Mouse (Mus musculus): ENCODE data around the gene Baz1a. TPM values are rescaled to one million over a fixed set of nuclear protein-coding genes. Genes with fewer than 3 reads are reported as not detected.
A peak's percentile ranks its signal among the peaks of the same experiment; 100 is the strongest.

The Baz1a gene
- polyA plus RNA-seq, 1 experiment from 2014 or later = 46.4 TPM

DNA sequence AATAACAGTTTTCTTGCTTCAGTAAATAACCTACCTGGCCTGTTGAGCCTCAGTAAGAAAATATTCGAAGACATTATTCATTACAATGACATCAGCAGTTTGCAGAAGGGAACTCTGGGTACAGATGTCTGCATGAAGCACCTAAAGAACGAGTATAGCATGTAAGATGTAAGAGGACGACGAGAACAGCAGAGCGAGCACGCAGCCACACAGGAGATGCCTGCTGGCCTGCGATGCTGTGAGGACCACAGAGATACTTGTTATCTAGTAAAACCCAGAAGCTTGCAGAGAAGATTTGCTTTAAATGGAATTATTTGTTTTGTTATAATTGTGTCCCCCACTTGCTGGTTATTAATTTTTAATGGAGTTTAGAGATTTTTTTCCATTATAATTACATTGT lies 39.1 kb upstream of the Baz1a start:
- H3K4me2 ChIP-seq = peak overlapping the region; percentile 21; the same call in 1 of the 2 replicates

GRCm38 (mm10) chr12:55051210-55052173 lies 37.3 kb upstream of the Baz1a start:
- DNase-seq (ENCODE audit: low spot score) = peak; percentile 41
- Histone ChIP-seq H3K9me3 (ENCODE audit: control insufficient read depth, low read length) (no peaks in the 10 kb centered on the region), H3K9ac (ENCODE audit: low read depth, low read length) (peak overlapping the region; percentile 15), H3K4me2 (peak overlapping the region; percentile 49), H3K4me3 (ENCODE audit: low read depth, low read length) (no peak overlapping the region; the same call in 1 of the 2 replicates), H3K27me3 (replicated peaks; ENCODE audit: control insufficient read depth, insufficient read depth, low read length) (no peaks in the 10 kb centered on the region), H3K4me1 (replicated peaks; ENCODE audit: control insufficient read depth, insufficient read depth, low read length) (peaks cover 25% of the 10 kb centered on the region), H3K27ac (ENCODE audit: low read depth, low read length) (peak overlapping the region; percentile 97), H3K36me3 (ENCODE audit: control insufficient read depth, insufficient read depth, low read length) (peaks cover 9% of the 10 kb centered on the region)
- peak; percentile 98 for ATAC-seq (replicated peaks; ENCODE audit: low FRiP score)
- 46% methylated on average over 8 of the region's 8 CpGs for WGBS

More for the DNA sequence above, 39.1 kb upstream of the Baz1a start:
- H3K27me3 ChIP-seq (replicated peaks; ENCODE audit: control insufficient read depth, insufficient read depth, low read length) = no peaks in the 10 kb centered on the region
- no peaks in the 10 kb centered on the region for H3K9me3 ChIP-seq (ENCODE audit: control insufficient read depth, low read length)
- H3K27ac ChIP-seq (ENCODE audit: low read depth, low read length) = peak overlapping the region; percentile 97; the same call in 1 of the 2 replicates
- H3K4me1 ChIP-seq (replicated peaks; ENCODE audit: control insufficient read depth, insufficient read depth, low read length) = peaks cover 25% of the 10 kb centered on the region
- ATAC-seq (replicated peaks; ENCODE audit: low FRiP score) = peak; percentile 62
- no peak overlapping the region for H3K9ac ChIP-seq (ENCODE audit: low read depth, low read length)
- H3K4me3 ChIP-seq (ENCODE audit: low read depth, low read length) = no peak overlapping the region
- peaks cover 5% of the 10 kb centered on the region; the same call in 1 of the 2 replicates for H3K36me3 ChIP-seq (ENCODE audit: control insufficient read depth, insufficient read depth, low read length)
- DNase-seq (ENCODE audit: low spot score) = no peak
- WGBS = 55% methylated on average over 7 of the region's 7 CpGs

GRCm38 (mm10) chr12:55049731-55050353 lies 35.7 kb upstream of the Baz1a start:
- no peak overlapping the region for H3K4me3 ChIP-seq (ENCODE audit: low read depth, low read length)
- H3K4me2 ChIP-seq = no peak overlapping the region
- peaks cover 21% of the 10 kb centered on the region for H3K4me1 ChIP-seq (replicated peaks; ENCODE audit: control insufficient read depth, insufficient read depth, low read length)
- ATAC-seq (replicated peaks; ENCODE audit: low FRiP score) (no peak), DNase-seq (ENCODE audit: low spot score) (no peak)
- H3K27ac ChIP-seq (ENCODE audit: low read depth, low read length) = peak overlapping the region; percentile 97; the same call in 1 of the 2 replicates
- H3K9me3 ChIP-seq (ENCODE audit: control insufficient read depth, low read length) = no peaks in the 10 kb centered on the region
- H3K9ac ChIP-seq (ENCODE audit: low read depth, low read length) = no peak overlapping the region
- H3K36me3 ChIP-seq (ENCODE audit: control insufficient read depth, insufficient read depth, low read length) = peaks cover 16% of the 10 kb centered on the region
- no peaks in the 10 kb centered on the region for H3K27me3 ChIP-seq (replicated peaks; ENCODE audit: control insufficient read depth, insufficient read depth, low read length)
- 88% methylated on average over 8 of the region's 8 CpGs for WGBS

- 62% methylated on average over 15 of the region's 15 CpGs for WGBS
- ATAC-seq (replicated peaks; ENCODE audit: low FRiP score) = no peak
Observed at GRCm38 (mm10) chr12:55041011-55041410, 26.9 kb upstream of the Baz1a start.

GRCm38 (mm10) chr12:55027088-55027487 lies 12.9 kb upstream of the Baz1a start:
- Histone ChIP-seq H3K9ac (ENCODE audit: low read depth, low read length) (no peak overlapping the region), H3K27me3 (replicated peaks; ENCODE audit: control insufficient read depth, insufficient read depth, low read length) (no peaks in the 10 kb centered on the region), H3K36me3 (ENCODE audit: control insufficient read depth, insufficient read depth, low read length) (no peaks in the 10 kb centered on the region), H3K27ac (ENCODE audit: low read depth, low read length) (no peak overlapping the region), H3K4me2 (no peak overlapping the region), H3K4me1 (replicated peaks; ENCODE audit: control insufficient read depth, insufficient read depth, low read length) (no peaks in the 10 kb centered on the region), H3K9me3 (ENCODE audit: control insufficient read depth, low read length) (no peaks in the 10 kb centered on the region), H3K4me3 (ENCODE audit: low read depth, low read length) (no peak overlapping the region)
- WGBS = 38% methylated on average over 3 of the region's 3 CpGs
- ATAC-seq (replicated peaks; ENCODE audit: low FRiP score) = no peak
- no peak for DNase-seq (ENCODE audit: low spot score)

More at GRCm38 (mm10) chr12:55041011-55041410, 26.9 kb upstream of the Baz1a start:
- Histone ChIP-seq H3K4me1 (replicated peaks; ENCODE audit: control insufficient read depth, insufficient read depth, low read length) (no peaks in the 10 kb centered on the region), H3K27me3 (replicated peaks; ENCODE audit: control insufficient read depth, insufficient read depth, low read length) (no peaks in the 10 kb centered on the region), H3K27ac (ENCODE audit: low read depth, low read length) (no peak overlapping the region), H3K4me2 (no peak overlapping the region), H3K36me3 (ENCODE audit: control insufficient read depth, insufficient read depth, low read length) (peaks cover 6% of the 10 kb centered on the region; the same call in 1 of the 2 replicates), H3K4me3 (ENCODE audit: low read depth, low read length) (no peak overlapping the region), H3K9ac (ENCODE audit: low read depth, low read length) (no peak overlapping the region), H3K9me3 (ENCODE audit: control insufficient read depth, low read length) (no peaks in the 10 kb centered on the region)
- no peak for DNase-seq (ENCODE audit: low spot score)

DNA sequence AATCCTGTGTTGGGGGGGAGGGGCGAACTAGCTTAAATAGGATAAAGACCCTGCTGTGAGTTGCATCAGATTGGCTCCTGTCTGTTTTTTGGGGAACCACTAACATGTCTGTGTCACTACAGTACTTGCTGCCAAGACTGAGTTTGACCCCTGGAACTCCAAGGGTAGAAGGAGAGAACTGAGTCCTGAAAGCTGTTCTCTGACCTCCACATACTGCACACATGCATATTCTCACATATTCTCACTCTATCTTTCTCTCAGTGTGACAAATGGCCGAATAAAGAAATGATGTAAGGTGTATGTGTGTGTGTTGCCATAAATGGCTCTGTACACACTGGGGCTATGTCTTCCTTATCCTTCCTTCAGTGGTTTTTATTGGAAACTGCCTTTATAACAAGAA lies 9.1 kb upstream of the Baz1a start:
- WGBS = 80% methylated on average over 2 of the region's 2 CpGs
- no peak for DNase-seq (ENCODE audit: low spot score)

DNA sequence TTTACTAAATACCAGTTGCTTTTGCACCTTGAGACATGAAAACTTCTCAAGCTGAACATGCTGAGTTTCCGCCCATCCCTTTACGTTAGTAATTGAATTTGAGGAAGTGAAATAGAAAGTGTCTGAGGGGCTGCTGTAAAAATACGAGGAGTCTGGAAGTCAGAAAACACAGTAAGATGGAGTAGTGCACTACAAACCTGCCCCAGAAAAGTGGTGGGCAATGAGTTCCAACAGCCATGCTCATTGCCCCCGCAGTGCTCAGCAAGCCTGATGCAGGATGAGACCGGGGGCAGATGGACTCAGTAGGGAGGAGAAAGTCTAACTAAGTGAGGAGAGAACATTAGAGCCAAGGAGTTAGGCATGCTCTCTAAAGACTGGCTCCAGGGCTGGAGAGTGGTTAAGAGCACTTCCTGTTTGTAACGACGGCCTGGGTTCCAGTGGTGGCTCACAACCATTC lies 5.3 kb upstream of the Baz1a start:
- Histone ChIP-seq H3K9me3 (ENCODE audit: control insufficient read depth, low read length) (no peaks in the 10 kb centered on the region), H3K4me2 (no peak overlapping the region), H3K9ac (ENCODE audit: low read depth, low read length) (no peak overlapping the region), H3K27me3 (replicated peaks; ENCODE audit: control insufficient read depth, insufficient read depth, low read length) (no peaks in the 10 kb centered on the region), H3K4me1 (replicated peaks; ENCODE audit: control insufficient read depth, insufficient read depth, low read length) (no peaks in the 10 kb centered on the region), H3K36me3 (ENCODE audit: control insufficient read depth, insufficient read depth, low read length) (no peaks in the 10 kb centered on the region), H3K4me3 (ENCODE audit: low read depth, low read length) (no peak overlapping the region), H3K27ac (ENCODE audit: low read depth, low read length) (no peak overlapping the region)
- 66% methylated on average over 7 of the region's 7 CpGs for WGBS
- no peak for ATAC-seq (replicated peaks; ENCODE audit: low FRiP score)
- DNase-seq (ENCODE audit: low spot score) = no peak

More for the DNA sequence above, 9.1 kb upstream of the Baz1a start:
- no peaks in the 10 kb centered on the region for H3K4me1 ChIP-seq (replicated peaks; ENCODE audit: control insufficient read depth, insufficient read depth, low read length)
- H3K27ac ChIP-seq (ENCODE audit: low read depth, low read length) = no peak overlapping the region
- H3K9me3 ChIP-seq (ENCODE audit: control insufficient read depth, low read length) = no peaks in the 10 kb centered on the region
- H3K4me3 ChIP-seq (ENCODE audit: low read depth, low read length) = no peak overlapping the region
- H3K36me3 ChIP-seq (ENCODE audit: control insufficient read depth, insufficient read depth, low read length) = no peaks in the 10 kb centered on the region
- H3K4me2 ChIP-seq = no peak overlapping the region
- no peak for ATAC-seq (replicated peaks; ENCODE audit: low FRiP score)
- no peaks in the 10 kb centered on the region for H3K27me3 ChIP-seq (replicated peaks; ENCODE audit: control insufficient read depth, insufficient read depth, low read length)
- no peak overlapping the region for H3K9ac ChIP-seq (ENCODE audit: low read depth, low read length)

DNA sequence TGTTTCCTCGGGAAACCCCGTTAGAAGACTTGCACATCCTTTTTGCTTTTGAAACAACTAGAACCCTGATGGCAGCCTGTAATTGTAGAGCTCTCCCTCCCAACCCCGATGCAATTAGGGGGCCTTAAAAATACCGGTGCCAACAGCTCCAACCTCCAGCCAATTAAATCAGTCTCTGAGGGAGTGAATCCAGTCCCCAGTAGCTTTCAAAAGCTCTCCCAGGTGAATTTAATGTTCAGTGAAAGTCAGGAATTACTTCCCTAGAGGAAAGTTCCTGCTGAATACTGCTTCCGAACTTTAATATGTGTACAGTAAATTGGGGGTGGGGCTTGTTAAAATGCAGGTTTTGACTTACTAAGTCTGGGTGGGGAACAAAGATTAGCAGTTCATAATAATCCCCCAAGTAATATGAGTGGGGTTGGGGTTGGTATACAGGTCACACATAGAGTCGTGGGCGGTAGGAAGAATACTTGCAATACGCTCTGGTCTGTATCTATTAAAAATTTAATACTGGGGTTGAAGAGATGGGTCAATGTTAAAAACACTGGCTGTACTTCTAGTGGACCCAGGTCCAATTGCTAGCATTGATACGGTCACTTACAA lies 3.1 kb upstream of the Baz1a start:
- H3K9ac ChIP-seq (ENCODE audit: low read depth, low read length) = no peak overlapping the region
- no peak for ATAC-seq (replicated peaks; ENCODE audit: low FRiP score)
- no peaks in the 10 kb centered on the region for H3K36me3 ChIP-seq (ENCODE audit: control insufficient read depth, insufficient read depth, low read length)
- no peak overlapping the region for H3K4me3 ChIP-seq (ENCODE audit: low read depth, low read length)
- DNase-seq (ENCODE audit: low spot score) = no peak
- no peaks in the 10 kb centered on the region for H3K9me3 ChIP-seq (ENCODE audit: control insufficient read depth, low read length)
- no peak overlapping the region for H3K4me2 ChIP-seq
- no peak overlapping the region for H3K27ac ChIP-seq (ENCODE audit: low read depth, low read length)
- H3K4me1 ChIP-seq (replicated peaks; ENCODE audit: control insufficient read depth, insufficient read depth, low read length) = no peaks in the 10 kb centered on the region
- WGBS = 76% methylated on average over 9 of the region's 9 CpGs
- no peaks in the 10 kb centered on the region for H3K27me3 ChIP-seq (replicated peaks; ENCODE audit: control insufficient read depth, insufficient read depth, low read length)
